Mouse (Mus musculus) lung, postnatal 25 days (tissue): ENCODE measurements at regions not wholly inside any gene's neighbourhood (a gene's known extent, or its start where the extent isn't known, plus 50 kb on each side); places are given as distances from the start of the nearest gene placed in this dataset.
"Not testable (repeated sequence)": the region's sequence is repeated elsewhere in the genome, so short reads cannot be mapped to it uniquely, and the experiment has no call there.

ENCODE experiments used
- DNase-seq: peaks from one replicate; pipeline ENCODE4 v3.0.0; 2022; ENCODE audit warnings: low spot score

GRCm38 (mm10) chr15:25245631-25246030 is 167.9 kb downstream of the Basp1 start:
- no peak for DNase-seq

DNA sequence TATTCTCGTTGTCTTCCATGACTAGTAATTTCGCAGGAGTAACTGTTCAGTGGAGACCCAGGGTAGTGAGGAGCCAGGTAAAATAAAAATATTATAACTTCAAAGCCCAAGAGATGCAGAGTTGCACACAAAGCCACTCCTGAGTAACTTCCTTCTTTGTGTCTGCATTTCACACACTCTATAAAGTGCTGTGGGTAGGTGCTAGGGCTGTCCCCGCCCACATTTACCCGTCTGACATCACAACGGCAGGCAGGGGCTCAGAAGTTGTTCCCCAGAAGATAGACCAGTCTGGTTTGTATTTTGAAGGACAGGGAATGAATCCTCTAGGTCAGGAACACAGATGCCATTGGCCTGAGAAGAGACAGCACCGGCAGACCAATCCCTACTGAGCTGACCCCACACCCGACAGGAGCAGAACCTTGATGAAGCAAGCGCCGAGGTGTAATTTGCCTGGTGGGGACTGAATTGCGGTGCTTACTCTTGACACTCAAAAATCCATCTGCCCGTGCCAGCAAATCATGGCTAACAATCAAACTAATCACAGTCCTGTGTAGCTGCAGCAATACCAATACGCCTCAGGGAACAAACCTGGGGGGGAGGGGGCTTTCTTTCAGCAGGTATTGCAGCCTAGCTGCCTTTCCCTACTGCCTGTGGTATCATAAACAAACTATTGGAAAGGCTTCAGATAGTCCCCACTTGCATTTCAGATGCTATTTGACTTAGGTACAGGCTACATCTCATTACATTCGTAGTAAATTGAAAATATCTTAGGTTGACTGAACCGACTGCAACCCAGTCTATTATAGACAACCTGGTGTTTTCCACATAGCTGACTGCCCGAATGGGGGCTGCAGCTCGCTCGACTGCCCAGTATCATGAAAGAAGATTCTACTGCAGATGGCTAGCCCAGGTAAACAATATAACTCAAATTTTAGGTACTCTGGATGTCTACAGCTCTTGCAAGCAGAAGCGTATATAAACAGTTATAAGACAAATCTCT is 175.6 kb downstream of the Basp1 start:
- DNase-seq, result no peak

DNA sequence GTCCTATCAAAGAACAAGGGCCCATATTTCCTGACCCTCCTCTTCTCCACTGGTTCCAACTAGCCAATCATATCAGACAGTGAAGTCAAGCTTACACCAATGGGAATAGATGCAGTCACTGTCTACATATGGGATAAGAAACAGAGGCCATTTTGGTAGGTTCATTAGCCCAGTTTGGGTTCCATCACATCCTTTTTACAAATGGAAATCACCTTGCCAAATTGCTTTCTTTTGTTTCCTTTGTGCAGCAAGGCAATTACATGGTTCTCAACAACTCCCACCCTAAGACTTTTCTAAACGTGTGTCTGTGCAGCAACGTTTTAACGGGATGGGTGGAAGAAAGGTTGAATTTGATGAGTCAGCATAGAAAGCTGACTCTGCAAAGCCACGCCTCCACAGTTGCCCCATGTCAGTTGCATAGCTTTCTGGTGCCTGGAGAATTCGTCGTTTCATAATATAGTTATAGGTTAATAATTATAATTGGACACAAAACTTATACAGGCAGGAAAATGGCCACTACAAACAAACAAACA is 177.3 kb downstream of the Basp1 start:
- DNase-seq, result no peak

DNA sequence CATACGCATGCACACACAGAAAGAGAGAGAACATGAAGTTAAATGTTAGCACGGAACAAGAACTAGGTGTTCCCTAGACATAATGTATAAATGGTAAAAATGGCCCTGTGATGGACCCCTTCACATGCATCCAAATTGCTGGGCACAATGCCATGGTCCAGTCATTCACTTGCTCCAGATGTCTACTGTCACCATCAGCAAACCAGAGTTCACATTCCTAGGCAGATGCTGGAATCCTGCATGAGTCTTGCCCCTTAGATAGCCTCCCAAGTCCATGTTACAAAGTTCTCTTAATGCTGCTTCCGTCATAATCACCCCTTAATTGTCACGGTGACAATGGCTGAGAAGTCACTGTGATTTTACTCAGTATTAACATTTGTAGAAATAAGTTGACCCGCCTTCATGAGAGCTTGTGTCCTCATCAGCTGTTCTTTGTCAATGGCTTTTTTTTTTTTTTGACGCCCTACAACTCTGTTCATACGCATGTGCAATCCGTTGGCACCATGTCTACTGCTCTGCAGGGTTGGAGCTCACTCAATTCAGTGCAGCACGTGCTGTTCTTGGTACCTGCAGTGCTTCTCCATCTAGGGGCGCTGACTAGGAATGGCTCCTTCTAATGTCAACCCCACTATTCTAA is 179.4 kb downstream of the Basp1 start:
- DNase-seq, result no peak

DNA sequence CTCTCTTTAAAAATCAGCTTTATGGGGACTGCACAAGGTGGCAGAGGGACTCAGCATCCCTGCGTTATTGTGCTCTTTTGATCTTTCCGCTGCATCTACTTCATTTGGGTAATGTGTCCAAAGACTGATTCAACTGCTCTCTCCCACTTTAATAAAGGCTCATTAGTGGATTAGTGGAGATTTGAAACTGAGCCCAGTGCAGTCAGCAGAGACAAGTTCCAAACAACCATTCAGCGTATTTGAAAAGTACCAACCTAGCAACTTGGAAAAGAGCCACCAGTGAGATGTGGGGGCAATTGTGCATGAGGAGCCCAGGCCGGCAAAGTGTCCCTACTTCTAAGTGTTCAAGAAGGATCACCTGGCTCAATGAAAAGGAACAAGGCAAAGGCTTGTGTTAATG is 183.4 kb downstream of the Basp1 start:
- DNase-seq, result no peak

DNA sequence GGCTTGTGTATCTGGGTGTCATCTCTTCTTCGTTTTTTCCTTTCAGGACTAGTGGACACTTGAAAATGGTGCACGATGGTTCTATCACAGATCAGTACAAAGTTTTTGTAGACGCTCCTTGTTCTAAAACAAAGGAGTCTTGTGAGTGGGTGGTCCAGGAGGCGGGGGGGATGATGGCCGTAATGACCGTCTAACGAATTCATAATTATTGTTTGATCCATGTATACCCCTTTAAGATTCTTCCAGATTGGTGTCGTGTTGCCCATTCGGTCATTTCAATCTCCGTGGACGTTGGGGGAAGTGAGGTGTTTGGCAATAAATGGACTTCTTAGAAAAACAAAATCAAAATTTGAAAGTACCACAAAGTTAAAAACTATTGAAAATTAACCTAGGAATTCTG is 183.8 kb downstream of the Basp1 start:
- DNase-seq, result no peak

DNA sequence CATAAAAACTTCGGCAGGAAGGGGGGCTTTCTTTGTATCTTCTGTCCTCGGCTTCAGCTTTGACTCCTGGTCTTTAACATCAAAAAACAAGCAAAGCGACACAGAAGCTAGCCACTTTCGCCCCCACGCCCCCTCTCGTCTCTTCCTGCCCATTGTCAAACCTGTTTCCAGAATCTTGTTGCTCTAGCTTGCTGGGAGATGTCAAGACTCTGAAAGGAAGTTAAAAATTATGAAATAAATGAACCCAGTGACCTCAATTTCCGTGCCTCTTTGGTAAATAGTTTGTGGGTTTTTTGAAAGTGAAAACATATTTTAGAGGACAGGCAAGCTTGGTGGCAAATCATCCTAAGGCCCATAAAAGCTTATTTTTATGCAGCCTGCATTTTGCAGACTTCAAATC is 186.1 kb downstream of the Basp1 start:
- no peak for DNase-seq

DNA sequence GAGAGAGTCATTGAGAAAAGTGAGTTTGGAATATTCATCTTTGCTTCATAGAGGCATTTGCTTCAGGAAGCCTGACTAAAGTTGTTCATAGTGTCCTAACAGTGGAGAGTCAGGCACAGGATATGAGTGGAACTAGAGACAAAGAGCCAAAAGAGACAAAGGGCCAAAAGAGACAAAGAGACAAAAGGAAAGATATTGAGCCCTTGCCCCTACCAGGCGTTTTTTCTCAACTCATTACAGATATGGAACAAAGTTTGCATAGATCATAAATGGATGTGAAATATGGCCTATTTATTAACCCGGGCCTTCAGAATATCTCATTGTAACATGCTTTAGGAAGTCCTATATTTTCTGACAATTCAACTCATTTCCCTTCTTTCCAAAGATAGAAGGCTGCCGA is 187.6 kb downstream of the Basp1 start:
- no peak for DNase-seq

DNA sequence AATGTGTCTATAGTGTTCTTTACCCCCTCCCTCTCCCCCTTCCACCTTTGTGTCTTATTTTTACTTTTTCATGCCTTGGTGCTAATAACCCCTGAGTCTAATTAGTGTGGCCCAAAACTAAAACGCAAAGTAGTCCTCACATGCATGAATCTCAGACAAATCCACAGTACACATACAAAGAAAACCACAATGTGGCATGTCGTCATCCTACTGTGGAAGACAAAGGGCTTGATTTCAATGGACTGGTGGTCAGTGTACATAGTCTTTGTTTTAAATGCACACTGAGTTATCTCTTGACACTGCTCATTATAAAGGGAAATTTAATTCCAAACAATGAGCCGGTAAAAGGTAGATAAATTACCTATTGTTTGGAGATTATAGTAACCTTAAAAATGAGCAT is 188.1 kb downstream of the Basp1 start:
- no peak for DNase-seq

DNA sequence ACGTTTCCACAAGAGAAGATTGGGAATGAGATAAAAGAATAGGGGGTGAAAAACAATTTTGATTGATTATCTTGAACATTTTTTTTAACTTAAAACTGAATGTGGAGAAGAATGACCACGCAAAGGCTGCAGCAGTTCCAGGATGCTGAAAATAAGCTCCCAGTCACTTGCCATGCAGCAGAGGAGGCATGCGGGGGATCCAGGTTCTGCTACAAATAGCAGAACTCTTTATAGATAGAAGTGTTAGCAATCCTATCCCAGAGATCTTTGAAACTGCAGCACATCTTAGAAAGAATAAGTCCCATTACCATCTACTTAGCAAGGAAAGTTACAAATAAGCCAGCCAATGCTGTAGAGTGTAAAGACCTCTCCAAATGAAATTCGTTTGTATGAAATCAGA is 191.8 kb downstream of the Basp1 start:
- DNase-seq, result no peak

DNA sequence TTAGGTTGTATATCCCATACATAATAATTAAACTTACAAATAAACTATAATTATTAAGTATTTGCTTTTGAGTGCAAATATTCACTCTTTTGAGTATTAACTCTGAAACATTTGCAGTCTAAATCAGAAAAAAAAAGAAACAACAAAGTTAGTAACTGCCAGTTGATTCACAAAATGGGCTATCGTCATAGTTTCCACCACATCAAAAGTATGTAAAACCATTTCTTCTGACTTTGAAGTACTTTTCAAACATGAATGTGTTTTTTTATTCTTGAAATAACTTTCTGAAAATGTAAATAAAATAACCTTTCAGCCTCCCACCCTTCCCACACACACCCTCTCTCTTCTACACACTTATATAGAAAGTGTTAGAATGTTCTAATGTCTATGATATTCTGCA is 197.2 kb downstream of the Basp1 start:
- DNase-seq, result no peak

DNA sequence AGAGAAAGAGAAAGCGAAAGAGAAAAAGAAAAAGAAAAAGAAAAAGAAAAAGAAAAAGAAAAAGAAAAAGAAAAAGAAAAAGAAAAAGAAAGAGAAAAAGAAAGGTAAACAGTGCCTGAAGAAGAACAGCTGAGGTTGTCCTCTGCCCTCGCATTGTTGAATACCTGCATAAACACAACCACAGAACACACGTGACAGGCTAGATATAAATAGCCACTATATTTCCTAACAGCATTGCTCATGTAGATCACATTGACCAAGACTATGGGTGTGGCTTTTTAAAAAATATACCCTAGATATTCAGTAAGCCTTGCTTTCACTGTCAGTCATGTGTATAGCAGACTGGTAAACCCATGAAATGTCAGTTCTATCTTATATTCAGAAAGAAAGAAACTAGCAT is 211.5 kb downstream of the Basp1 start:
- DNase-seq, result no peak

GRCm38 (mm10) chr15:25200249-25200648 is 213.3 kb downstream of the Basp1 start:
- not testable (repeated sequence) for DNase-seq

- DNase-seq, result no peak
Measured at GRCm38 (mm10) chr15:25187881-25188326, 225.7 kb downstream of the Basp1 start.

DNA sequence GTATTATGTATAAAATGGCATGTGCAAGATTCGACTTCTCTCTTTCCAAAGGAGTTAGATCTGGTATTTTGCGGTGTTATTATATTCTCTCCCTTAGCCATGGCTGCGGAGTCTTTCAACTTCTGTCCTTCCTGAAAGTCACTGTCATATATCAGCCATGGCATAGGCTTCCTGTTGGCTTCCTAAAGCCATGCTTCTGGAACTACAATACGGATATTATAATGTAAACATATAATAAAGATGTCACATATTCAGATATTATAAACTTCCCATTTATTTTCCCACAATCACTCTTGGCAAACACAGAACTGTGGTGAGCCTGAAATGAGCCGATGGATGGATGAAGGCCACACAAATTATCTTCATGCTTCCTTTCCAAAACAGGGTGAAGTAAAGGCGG is 240.8 kb downstream of the Basp1 start:
- no peak for DNase-seq

- no peak for DNase-seq
Measured at GRCm38 (mm10) chr15:25146371-25146770, 267.2 kb downstream of the Basp1 start.

DNA sequence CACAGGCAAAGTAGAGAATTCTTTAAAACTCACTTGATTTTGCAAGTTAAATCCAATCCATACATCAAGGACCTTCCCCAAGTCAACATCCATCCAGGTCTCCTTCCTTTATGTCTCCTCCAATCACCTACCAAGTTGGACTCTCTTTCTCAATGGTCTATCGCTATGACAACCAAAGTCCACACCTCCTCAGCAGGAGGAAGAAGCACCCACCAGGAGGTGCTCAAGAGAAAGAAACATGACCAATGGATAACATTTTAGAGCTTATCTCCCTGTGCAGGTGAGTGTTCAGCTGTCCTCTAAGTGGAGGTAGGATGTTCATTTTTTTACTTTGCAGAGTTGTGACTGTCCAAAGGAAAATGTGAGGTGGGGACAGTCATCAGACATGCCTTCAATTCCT is 269.3 kb downstream of the Basp1 start:
- no peak for DNase-seq

- DNase-seq, result peak; percentile 22
Measured at GRCm38 (mm10) chr15:25140389-25141181, 273.0 kb downstream of the Basp1 start.

GRCm38 (mm10) chr15:25137091-25137490 is 276.5 kb downstream of the Basp1 start:
- DNase-seq, result no peak

DNA sequence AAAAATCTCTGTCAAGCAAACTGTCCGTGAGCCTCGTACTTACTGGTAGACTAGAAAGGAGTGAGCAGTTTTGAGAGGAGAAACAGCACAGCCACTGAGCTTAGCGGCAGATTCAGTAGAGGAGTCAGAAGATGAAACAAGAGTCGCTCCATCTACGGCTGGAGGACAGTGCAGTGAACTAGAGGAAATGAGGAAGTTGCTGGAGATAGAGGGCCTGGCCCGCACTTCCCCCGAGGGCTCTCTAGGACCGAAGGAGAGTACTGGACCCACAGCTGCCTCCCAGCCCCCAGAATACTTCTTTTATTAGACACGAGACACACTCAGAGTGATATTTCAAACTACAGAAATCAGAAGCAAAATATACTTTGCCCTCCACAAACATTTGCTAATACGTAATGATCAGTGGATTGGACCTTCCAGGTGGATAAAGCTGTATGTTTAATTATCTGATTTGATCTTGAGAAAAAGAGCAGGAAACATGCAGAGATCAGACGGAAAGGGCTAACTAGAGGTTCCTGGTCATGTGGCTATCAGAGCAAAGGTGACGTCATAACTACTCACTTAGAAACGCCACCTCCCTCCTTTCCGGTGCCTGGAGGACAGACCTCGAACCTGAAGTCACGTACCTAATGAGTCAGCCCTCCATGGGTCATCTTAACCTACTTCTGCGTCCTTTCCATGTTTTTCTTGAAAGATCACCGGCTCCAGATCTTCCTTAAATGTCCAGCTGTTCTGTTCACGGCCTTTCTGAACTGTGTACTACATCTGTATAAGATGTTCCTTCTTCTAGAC is 277.9 kb downstream of the Basp1 start:
- DNase-seq, result no peak

- no peak for DNase-seq
Measured at GRCm38 (mm10) chr15:25130096-25130495, 283.5 kb downstream of the Basp1 start.
